Mouse (Mus musculus) small intestine, adult 2 months (tissue): Measurements from ENCODE around the gene Rplp2. TPM values are rescaled to one million over a fixed set of nuclear protein-coding genes. Genes with fewer than 3 reads are reported as not detected.
"Not testable (repeated sequence)": the region's sequence is repeated elsewhere in the genome, so short reads cannot be mapped to it uniquely, and the experiment has no call there.

ENCODE experiments used
- H3K27ac ChIP-seq: fragments of 200-500 bp; 2 replicates; pipeline ENCODE4 v1.5.1; 2012; ENCODE audit warnings: low read depth, low read length, control low read depth, inconsistent platforms; ENCODE audit not compliant: insufficient read depth
- H3K27me3 ChIP-seq: fragments of 200-500 bp; 2 replicates; pipeline ENCODE4 v1.6.1; 2012; ENCODE audit warnings: mild to moderate bottlenecking, moderate library complexity, low read length, inconsistent platforms; ENCODE audit not compliant: control insufficient read depth, insufficient read depth
- H3K36me3 ChIP-seq: fragments of 200-500 bp; 2 replicates; pipeline ENCODE4 v1.6.1; 2012; ENCODE audit warnings: mild to moderate bottlenecking, low read length, control low read depth, inconsistent platforms; ENCODE audit not compliant: control insufficient read depth, insufficient read depth
- H3K4me1 ChIP-seq: fragments of 200-500 bp; 2 replicates; pipeline ENCODE4 v1.6.1; 2012; ENCODE audit warnings: low read length, inconsistent platforms, mixed read lengths; ENCODE audit not compliant: control insufficient read depth, insufficient read depth, insufficient read length
- H3K4me3 ChIP-seq: fragments of 200-500 bp; 2 replicates; pipeline ENCODE4 v1.5.1; 2012; ENCODE audit warnings: low read depth, mild to moderate bottlenecking, control low read depth, inconsistent platforms, low read length, moderate library complexity
- CTCF ChIP-seq: fragments of 200-500 bp; IDR thresholded peaks from 2 replicates; pipeline ENCODE4 v1.5.1; 2012; ENCODE audit warnings: low read depth, mild to moderate bottlenecking, control low read depth, inconsistent platforms, low read length, moderate library complexity, mixed read lengths; ENCODE audit not compliant: insufficient replicate concordance, insufficient read length; ENCODE audit errors: extremely low read depth
- POLR2A ChIP-seq: fragments of 200-500 bp; IDR thresholded peaks from 2 replicates; pipeline ENCODE4 v1.6.1; 2012; ENCODE audit warnings: low read depth, mild to moderate bottlenecking, control low read depth, inconsistent platforms, low read length, moderate library complexity
- WGBS: fragments of 180-500 bp; shearing (Covaris S2); methylation state at CpG from one replicate; pipeline ENCODE4 v1.1.7; 2018; 5-methylcytosine and 5-hydroxymethylcytosine counted together
- polyA plus RNA-seq: library from polyadenylated mRNA; depleted of rRNA; stranded (reverse); fragments of >200 nt; gene quantifications from 2 replicates; pipeline ENCODE4 v1.2.3, GENCODE M21; 2012; rRNA removed

The Rplp2 gene
- polyA plus RNA-seq, result 287 and 441 TPM in 2 replicates

DNA sequence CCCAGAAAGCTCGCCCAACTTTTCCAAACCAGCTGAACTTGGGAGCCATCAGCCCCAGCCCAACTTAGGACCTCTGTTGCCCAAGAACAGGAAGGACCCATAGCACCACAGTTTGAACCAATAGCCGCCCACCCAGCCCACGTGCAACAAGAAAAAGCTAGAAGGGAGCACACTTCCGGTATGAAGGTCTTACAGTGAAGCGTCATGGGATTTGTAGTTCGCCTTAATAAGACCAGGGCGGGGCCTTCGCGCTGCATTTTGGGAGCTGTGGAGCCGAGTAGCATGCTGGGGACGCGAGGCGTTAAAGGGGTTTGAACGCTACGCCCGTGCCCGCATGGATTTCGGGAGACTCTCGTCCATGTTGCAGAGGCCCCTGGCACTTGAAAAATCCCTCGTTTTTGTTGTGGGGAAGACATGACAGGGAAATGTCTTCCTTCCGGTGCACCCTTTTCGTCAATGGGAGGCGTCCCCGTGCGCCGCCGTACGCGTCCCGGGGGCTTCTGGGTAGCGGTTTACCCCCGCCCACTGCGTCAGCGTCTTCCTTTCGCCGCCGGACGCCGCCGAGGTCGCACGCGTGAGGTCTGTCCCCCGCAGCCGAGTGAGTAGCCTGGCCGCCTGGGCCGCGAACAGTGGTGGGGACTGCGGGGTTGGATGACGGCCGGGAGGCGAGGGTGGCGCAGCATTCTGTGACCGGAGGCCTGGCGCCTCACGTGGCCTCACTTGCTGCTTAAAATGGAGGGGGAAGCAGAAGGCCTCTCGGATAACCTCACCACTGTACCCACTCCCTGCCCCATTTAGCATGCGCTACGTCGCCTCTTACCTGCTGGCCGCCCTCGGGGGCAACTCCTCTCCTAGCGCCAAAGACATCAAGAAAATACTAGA lies at the start of gene Rplp2:
Gene Rplp2, plus strand, starts transcription at position 261 of the 882 bp plus-strand sequence.
- peaks cover 12% of the 10 kb centered on the region for H3K4me1 ChIP-seq
- TF ChIP-seq POLR2A (peak; percentile 88), CTCF (no peak)
- peaks cover 25% of the 10 kb centered on the region for H3K36me3 ChIP-seq
- peak within 1 kb of the TSS; percentile 91 for H3K27ac ChIP-seq
- WGBS, result under 1% methylated on average over 63 of the region's 63 CpGs
- H3K4me3 ChIP-seq, result peak within 1 kb of the TSS; percentile 78
- H3K27me3 ChIP-seq, result no peaks in the 10 kb centered on the region

GRCm38 (mm10) chr7:141403305-141403704 lies 43.9 kb upstream of the Rplp2 start:
- peaks cover 50% of the 10 kb centered on the region for H3K36me3 ChIP-seq
- no peak overlapping the region for H3K27ac ChIP-seq
- H3K4me1 ChIP-seq, result no peaks in the 10 kb centered on the region
- no peaks in the 10 kb centered on the region for H3K27me3 ChIP-seq
- TF ChIP-seq CTCF, result peak; percentile 83; the same call in 1 of the 2 replicates
- TF ChIP-seq POLR2A, result no peak
- 33% methylated on average over 5 of the region's 5 CpGs for WGBS
- H3K4me3 ChIP-seq, result no peak overlapping the region

DNA sequence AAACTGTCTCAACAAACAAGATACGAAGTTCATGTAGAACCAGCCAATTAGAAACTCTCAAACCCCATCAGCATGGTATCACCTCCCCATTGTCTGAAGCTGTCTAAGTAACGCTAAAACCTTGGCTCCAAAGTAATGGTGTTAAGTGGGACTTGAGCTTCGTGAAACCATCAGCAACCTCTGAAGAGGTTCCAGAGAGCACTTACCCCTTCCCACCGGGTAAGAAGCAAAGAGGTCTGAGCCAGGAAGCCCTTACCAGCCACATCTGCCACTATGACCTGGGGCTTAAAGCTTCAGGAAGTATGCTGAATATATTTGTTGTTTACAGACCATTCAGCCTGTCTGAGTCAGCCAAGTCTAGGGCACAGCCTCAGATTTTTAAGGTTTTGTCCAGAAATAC lies 41.7 kb upstream of the Rplp2 start:
- TF ChIP-seq POLR2A, result no peak
- TF ChIP-seq CTCF, result no peak
- peaks cover 32% of the 10 kb centered on the region for H3K36me3 ChIP-seq
- no peak overlapping the region for H3K4me3 ChIP-seq
- WGBS, result 53% methylated on average over 4 of the region's 4 CpGs
- no peak overlapping the region for H3K27ac ChIP-seq
- H3K4me1 ChIP-seq, result peaks cover 4% of the 10 kb centered on the region
- H3K27me3 ChIP-seq, result no peaks in the 10 kb centered on the region

DNA sequence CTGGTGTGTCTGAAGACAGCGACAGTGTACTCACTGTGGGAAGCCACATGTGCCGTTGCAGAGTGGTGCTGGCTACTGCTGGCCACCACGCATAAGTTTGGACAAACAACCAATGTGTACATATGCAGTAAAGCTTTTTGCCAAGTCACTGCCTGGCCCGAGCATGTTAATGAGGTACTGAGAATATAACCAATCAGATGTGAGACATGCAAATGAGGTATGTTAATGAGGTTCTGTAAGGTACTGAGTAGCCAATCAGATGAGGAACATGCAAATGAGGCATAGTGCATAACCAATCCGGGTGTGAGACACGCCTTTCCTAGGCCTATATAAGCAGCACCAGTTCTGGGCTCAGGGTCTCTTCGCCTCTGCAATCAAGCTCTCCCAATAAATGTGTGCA lies 39.5 kb upstream of the Rplp2 start:
- H3K36me3 ChIP-seq, result peaks cover 14% of the 10 kb centered on the region
- H3K4me3 ChIP-seq, H3K4me1 ChIP-seq, H3K27ac ChIP-seq, H3K27me3 ChIP-seq: not testable (repeated sequence)
- 96% methylated on average over 7 of the region's 7 CpGs for WGBS

- WGBS, result 7% methylated on average over 11 of the region's 11 CpGs
- H3K27ac ChIP-seq, result no peak overlapping the region
- TF ChIP-seq CTCF (peak; percentile 91), POLR2A (no peak)
Measured at GRCm38 (mm10) chr7:141408833-141409232, 38.3 kb upstream of the Rplp2 start.

GRCm38 (mm10) chr7:141410631-141411030 lies 36.5 kb upstream of the Rplp2 start:
- Histone ChIP-seq H3K27ac (no peak overlapping the region), H3K36me3 (peaks cover 7% of the 10 kb centered on the region), H3K4me1 (peaks cover 5% of the 10 kb centered on the region), H3K4me3 (no peak overlapping the region), H3K27me3 (no peaks in the 10 kb centered on the region)
- TF ChIP-seq POLR2A, result no peak
- no peak for TF ChIP-seq CTCF
- 87% methylated on average over 8 of the region's 8 CpGs for WGBS

More at GRCm38 (mm10) chr7:141408833-141409232, 38.3 kb upstream of the Rplp2 start:
- peaks cover 7% of the 10 kb centered on the region for H3K36me3 ChIP-seq
- H3K27me3 ChIP-seq, result no peaks in the 10 kb centered on the region
- H3K4me3 ChIP-seq, result no peak overlapping the region
- H3K4me1 ChIP-seq, result peaks cover 4% of the 10 kb centered on the region

- 100% methylated on average over 1 of the region's 1 CpGs for WGBS
- no peak overlapping the region for H3K27ac ChIP-seq
- no peak for TF ChIP-seq CTCF
- TF ChIP-seq POLR2A, result no peak
- peaks cover 11% of the 10 kb centered on the region for H3K4me1 ChIP-seq
- H3K4me3 ChIP-seq, result no peak overlapping the region
- H3K27me3 ChIP-seq, result no peaks in the 10 kb centered on the region
- peaks cover 7% of the 10 kb centered on the region for H3K36me3 ChIP-seq
Measured at GRCm38 (mm10) chr7:141411667-141412066, 35.5 kb upstream of the Rplp2 start.
